ENCODE assay signal across 8 mouse cellular contexts in the genomic region with DNA sequence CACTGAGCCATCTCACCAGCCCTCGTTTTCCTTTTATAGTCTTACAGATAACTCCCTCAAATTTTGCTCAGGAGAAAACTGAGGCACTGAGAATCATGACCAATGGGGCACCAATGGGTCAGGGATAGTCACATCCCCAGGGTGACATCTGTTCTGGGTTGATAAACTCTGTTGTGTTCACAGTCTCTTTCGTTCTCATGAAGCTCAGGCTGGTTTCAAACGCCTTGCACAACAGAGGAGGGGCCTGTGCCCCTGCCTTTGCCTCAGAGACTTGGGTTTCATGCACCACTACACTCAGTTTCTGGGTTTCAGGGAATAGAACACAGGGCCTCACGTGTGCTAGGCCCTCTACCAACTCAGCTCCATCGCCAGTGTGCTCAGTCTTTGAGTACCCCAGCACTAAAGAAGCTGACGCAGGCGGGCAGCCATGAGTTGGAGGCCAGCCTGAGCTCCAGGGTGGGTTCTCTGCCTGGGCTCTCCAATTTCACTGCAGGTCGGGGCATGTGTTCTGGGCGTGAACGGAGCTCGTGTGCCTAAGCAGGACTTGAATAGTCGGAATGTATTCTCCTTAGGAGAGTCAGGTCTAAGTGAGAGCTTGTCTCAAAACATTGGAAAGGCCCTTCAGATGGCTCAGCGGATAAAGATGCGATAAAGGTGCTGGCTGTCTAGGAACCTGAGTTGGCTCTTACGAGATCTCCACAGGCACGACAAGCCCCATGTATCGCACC. TPM values are rescaled to one million over a fixed set of nuclear protein-coding genes. Genes with fewer than 3 reads are reported as not detected.
DNase-seq lines count a peak whose midpoint lies in the region; ATAC-seq and TF ChIP-seq lines count a peak whose summit lies in the region.

No protein-coding gene starts in this region.

- ATAC-seq in CD4-positive, CD25-positive, alpha-beta regulatory T cell, adult 4 months: no peak

- intact Hi-C loops in left cerebral cortex, postnatal 36 days (cut with DNase I): loop anchor here (2.0 kb wide), 1 partner anchor 26 kb away; a partner anchor contains a TSS

- H3K36me3 ChIP-seq in hindbrain, embryonic 10.5 days: peaks cover 30% of the 10 kb centered on the region
- H3K36me3 ChIP-seq in midbrain, embryonic 10.5 days: peaks cover 29% of the 10 kb centered on the region

- TF ChIP-seq POLR2A in lung, adult 2 months (IDR thresholded peaks at IDR 0.05; ENCODE audit: borderline replicate concordance, extremely low read depth, low read depth, low read length): no peak

- no peaks in the 10 kb centered on the region; the same call in 1 of the 2 replicates for H3K4me1 ChIP-seq in lung, adult 2 months (ENCODE audit: control insufficient read depth, insufficient read depth, low read length)
- H3K4me1 ChIP-seq in hindbrain, embryonic 10.5 days (replicated peaks): peaks cover 23% of the 10 kb centered on the region
- H3K4me1 ChIP-seq in midbrain, embryonic 10.5 days: peaks cover 25% of the 10 kb centered on the region

- peak overlapping the region; percentile 64 for H3K4me3 ChIP-seq in lung, adult 2 months (replicated peaks; ENCODE audit: extremely low read depth, low read depth, low read length)
- H3K4me3 ChIP-seq in hindbrain, embryonic 10.5 days: peak overlapping the region; percentile 93
- peak overlapping the region; percentile 83 for H3K4me3 ChIP-seq in midbrain, embryonic 10.5 days

- 0 out of 2 replicates have a peak, but pooled peaks cover 6% of the 10 kb centered on the region for H3K27me3 ChIP-seq in hindbrain, embryonic 10.5 days (ENCODE audit: insufficient read depth, poor library complexity, severe bottlenecking)
- 0 out of 2 replicates have a peak, but pooled peaks cover 3% of the 10 kb centered on the region for H3K27me3 ChIP-seq in midbrain, embryonic 10.5 days (ENCODE audit: low read depth, poor library complexity, severe bottlenecking)

- WGBS in lung, adult 2 months: 25% methylated on average over 17 of the region's 17 CpGs
- WGBS in hindbrain, embryonic 10.5 days: 20% methylated on average over 17 of the region's 17 CpGs
- WGBS in midbrain, embryonic 10.5 days: 18% methylated on average over 17 of the region's 17 CpGs

- no peaks in the 10 kb centered on the region for H3K9me3 ChIP-seq in hindbrain, embryonic 10.5 days
- no peaks in the 10 kb centered on the region for H3K9me3 ChIP-seq in midbrain, embryonic 10.5 days (replicated peaks)

- H3K27ac ChIP-seq in hindbrain, embryonic 10.5 days: peak overlapping the region; percentile 94
- H3K27ac ChIP-seq in midbrain, embryonic 10.5 days (replicated peaks): peak overlapping the region; percentile 93

- no peak for TF ChIP-seq CTCF in lung, adult 2 months (IDR thresholded peaks at IDR 0.05; ENCODE audit: insufficient read depth, low read length)

- no peak for DNase-seq in lung, adult 2 months
- DNase-seq in lung, postnatal 14 days: no peak
- DNase-seq in c-Kit-positive CD71-positive TER-119-positive erythroid progenitor cells, embryonic 14.5 days (ENCODE audit: low spot score): peak; percentile 92
- no peak for DNase-seq in hindbrain, embryonic 10.5 days (ENCODE audit: low spot score)
- DNase-seq in midbrain, embryonic 10.5 days (ENCODE audit: low spot score): no peak
- DNase-seq in left cerebral cortex, postnatal 36 days (ENCODE audit: low spot score in 2 of 2): no peak
- no peak for DNase-seq in lung, postnatal 4 days

RNA-seq across cellular contexts. Expression of a gene that starts 0.7 kb away (rescaled TPM):
- 31.9 and 36.8 TPM in 2 replicates for polyA plus RNA-seq in lung, adult 2 months (2012; rRNA removed)
- 52.3 and 59.4 TPM in 2 replicates for polyA plus RNA-seq in hindbrain, embryonic 10.5 days (2016; fragmentation: Nextera tagmentation; extraction: Ambion mirVana)
- polyA plus RNA-seq in midbrain, embryonic 10.5 days (2016; fragmentation: Nextera tagmentation; extraction: Ambion mirVana): 48.6 and 49.9 TPM in 2 replicates
- total RNA-seq in left cerebral cortex, postnatal 36 days (2021): 10 to 100 TPM; 47.1 to 48.8 TPM
- 10 to 100 TPM; 25.3 to 29.8 TPM for polyA plus RNA-seq in CD4-positive, CD25-positive, alpha-beta regulatory T cell, adult 4 months (2017; shearing (Covaris generic))

RNA-seq across cellular contexts. Expression of a gene that starts 16.2 kb away (rescaled TPM):
- 9.7 and 11.3 TPM in 2 replicates for polyA plus RNA-seq in lung, adult 2 months (2012; rRNA removed)
- 0.20 and 0.35 TPM in 2 replicates for polyA plus RNA-seq in hindbrain, embryonic 10.5 days (2016; fragmentation: Nextera tagmentation; extraction: Ambion mirVana)
- polyA plus RNA-seq in midbrain, embryonic 10.5 days (2016; fragmentation: Nextera tagmentation; extraction: Ambion mirVana): 0.10 and 0.11 TPM in 2 replicates
- total RNA-seq in left cerebral cortex, postnatal 36 days (2021): 10 to 100 TPM in 1 of 2 experiments, 1 to 10 TPM in 1; 6.6 to 14.2 TPM
- polyA plus RNA-seq in CD4-positive, CD25-positive, alpha-beta regulatory T cell, adult 4 months (2017; shearing (Covaris generic)): under 1 TPM in 1 of 2 experiments, not detected in 1; 0.12 TPM

RNA-seq across cellular contexts. Expression of a gene that starts 23.3 kb away (rescaled TPM):
- 16.9 and 21.5 TPM in 2 replicates for polyA plus RNA-seq in lung, adult 2 months (2012; rRNA removed)
- 17.6 and 19.4 TPM in 2 replicates for polyA plus RNA-seq in hindbrain, embryonic 10.5 days (2016; fragmentation: Nextera tagmentation; extraction: Ambion mirVana)
- 16.2 and 21.0 TPM in 2 replicates for polyA plus RNA-seq in midbrain, embryonic 10.5 days (2016; fragmentation: Nextera tagmentation; extraction: Ambion mirVana)
- 10 to 100 TPM; 32.6 to 44.4 TPM for total RNA-seq in left cerebral cortex, postnatal 36 days (2021)
- polyA plus RNA-seq in CD4-positive, CD25-positive, alpha-beta regulatory T cell, adult 4 months (2017; shearing (Covaris generic)): 10 to 100 TPM; 25.2 to 45.3 TPM

RNA-seq across cellular contexts. Expression of a gene that starts 25.3 kb away (rescaled TPM):
- polyA plus RNA-seq in lung, adult 2 months (2012; rRNA removed): 81.2 and 88.3 TPM in 2 replicates
- 46.5 and 50.0 TPM in 2 replicates for polyA plus RNA-seq in hindbrain, embryonic 10.5 days (2016; fragmentation: Nextera tagmentation; extraction: Ambion mirVana)
- 47.1 and 50.8 TPM in 2 replicates for polyA plus RNA-seq in midbrain, embryonic 10.5 days (2016; fragmentation: Nextera tagmentation; extraction: Ambion mirVana)
- total RNA-seq in left cerebral cortex, postnatal 36 days (2021): 10 to 100 TPM; 52.7 to 60.8 TPM
- polyA plus RNA-seq in CD4-positive, CD25-positive, alpha-beta regulatory T cell, adult 4 months (2017; shearing (Covaris generic)): 10 to 100 TPM; 20.1 to 43.4 TPM

RNA-seq across cellular contexts. Expression of a gene that starts 26.8 kb away (rescaled TPM):
- 33.5 and 34.7 TPM in 2 replicates for polyA plus RNA-seq in lung, adult 2 months (2012; rRNA removed)
- 58.4 and 73.5 TPM in 2 replicates for polyA plus RNA-seq in hindbrain, embryonic 10.5 days (2016; fragmentation: Nextera tagmentation; extraction: Ambion mirVana)
- polyA plus RNA-seq in midbrain, embryonic 10.5 days (2016; fragmentation: Nextera tagmentation; extraction: Ambion mirVana): 51.4 and 61.3 TPM in 2 replicates
- 10 to 100 TPM; 52.7 to 58.8 TPM for total RNA-seq in left cerebral cortex, postnatal 36 days (2021)
- 100 to 1,000 TPM; 124 to 126 TPM for polyA plus RNA-seq in CD4-positive, CD25-positive, alpha-beta regulatory T cell, adult 4 months (2017; shearing (Covaris generic))
